Mouse (Mus musculus) spleen, embryonic (tissue): ENCODE measurements at regions not wholly inside any gene's neighbourhood (a gene's known extent, or its start where the extent isn't known, plus 50 kb on each side); places are given as distances from the start of the nearest gene placed in this dataset.

Experiments used
- CTCF ChIA-PET: fragments of 350-600 bp; sonication (Branson Sonifier 250); formaldehyde crosslinking; loops from one replicate; lab custom pipeline; 2022; lab: Charles Lee

DNA sequence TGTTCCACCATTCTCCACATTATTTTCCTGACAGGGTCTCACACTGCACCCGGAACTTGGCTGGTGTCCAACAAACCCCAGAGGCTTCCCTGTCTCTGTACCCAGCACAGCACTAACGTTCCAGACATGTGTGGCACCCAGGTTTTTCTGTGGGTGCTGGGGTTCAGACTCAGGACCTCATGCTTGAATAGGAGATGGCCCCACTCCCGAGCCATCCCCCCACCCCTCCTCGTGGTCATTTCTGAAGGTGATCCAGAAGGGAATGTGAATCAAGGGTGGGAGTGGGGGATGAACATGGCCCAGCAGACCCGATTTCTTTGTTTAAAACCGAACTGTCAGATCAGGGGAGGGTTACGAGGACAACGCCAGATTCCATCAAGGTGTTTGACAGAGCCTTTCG, 245.6 kb downstream of the Tbc1d1 start:
- CTCF ChIA-PET: no interaction called here

DNA sequence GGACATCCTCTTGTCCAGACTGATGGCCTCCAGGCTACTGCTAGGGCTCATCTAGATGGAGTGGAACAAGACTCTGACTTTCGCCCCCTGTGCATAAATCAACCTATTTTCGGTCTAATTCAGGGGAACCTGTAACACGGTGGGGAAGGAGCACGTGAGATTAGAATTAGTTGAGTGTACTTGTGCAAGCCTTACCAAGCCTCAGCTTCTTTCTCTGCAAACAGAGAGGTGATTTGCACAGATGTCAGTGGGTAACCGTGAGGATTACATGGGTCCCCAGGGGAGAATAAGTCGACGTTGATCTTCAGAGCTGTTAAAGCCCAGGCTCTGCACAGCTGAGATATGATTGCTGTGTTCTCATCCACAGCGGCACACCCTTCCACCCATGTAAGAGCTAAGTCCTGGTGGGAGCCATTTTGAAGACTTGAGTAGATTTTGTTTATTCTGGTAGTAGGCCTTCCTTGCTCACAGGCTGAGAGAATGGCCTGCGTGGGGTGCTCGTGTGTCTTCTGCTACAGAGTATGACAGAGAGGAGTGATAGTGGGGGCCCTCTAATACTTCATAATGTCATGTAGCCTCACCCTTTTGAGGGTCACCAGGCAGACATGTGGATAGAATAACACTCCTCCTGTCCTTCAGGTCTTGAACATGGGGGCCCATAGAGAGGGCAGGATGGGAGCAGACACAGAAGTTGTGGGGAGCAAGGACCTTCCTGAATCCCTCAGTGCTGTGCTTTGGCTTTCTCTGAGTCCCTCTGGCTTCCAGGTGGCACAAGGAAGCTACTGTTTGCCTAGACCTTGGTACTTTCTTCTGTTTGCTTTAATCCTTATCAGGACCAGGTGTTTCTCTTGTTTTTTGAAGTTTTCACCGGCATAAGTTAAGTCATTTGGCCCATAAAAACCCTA, 247.2 kb downstream of the Tbc1d1 start:
- CTCF ChIA-PET: interaction anchor here (0.5 to 1.1 kb wide), 2 partner anchors 10 to 329 kb away, joined by 3 to 4 read pairs; no protein-coding TSS in a partner anchor

DNA sequence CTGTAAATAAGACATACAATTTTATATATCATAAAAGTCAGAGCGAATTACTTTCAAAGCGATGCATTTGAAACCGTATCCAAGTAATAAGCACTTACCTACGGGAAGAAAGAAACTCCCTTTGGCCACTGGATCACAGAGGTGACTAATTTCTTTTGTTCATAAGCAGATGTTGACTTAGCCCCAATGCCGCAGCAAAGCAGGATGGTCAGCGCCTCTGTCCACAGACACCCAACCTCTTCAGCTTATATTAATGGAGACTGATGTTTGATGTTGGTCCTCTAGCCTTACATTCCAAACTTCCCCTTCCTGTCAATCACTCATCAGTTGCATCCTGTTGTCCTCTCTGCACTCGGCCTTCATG, 247.9 kb downstream of the Tbc1d1 start:
- CTCF ChIA-PET: interaction anchor here (1.1 kb wide), 1 partner anchor 9 kb away, joined by 4 read pairs; no protein-coding TSS in a partner anchor

DNA sequence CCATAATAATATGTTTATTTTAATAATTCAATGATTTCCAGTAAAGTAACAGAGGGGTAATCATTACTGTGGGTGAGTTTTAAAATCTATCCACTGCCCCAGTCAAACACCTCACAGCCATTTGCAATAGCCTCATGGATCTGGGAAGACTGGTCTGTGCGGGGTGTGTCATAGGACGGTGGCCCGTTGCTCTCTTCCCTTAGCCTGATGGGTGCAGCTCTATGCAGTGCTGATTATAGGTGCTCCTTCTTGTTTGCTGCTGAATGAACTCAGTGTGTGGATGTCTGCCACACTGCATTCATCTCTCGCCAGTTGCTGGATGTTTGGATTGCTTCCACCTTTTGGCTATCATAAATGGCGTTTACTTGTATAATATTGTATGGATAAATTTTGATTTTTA, 248.4 kb downstream of the Tbc1d1 start:
- CTCF ChIA-PET: no interaction called here

DNA sequence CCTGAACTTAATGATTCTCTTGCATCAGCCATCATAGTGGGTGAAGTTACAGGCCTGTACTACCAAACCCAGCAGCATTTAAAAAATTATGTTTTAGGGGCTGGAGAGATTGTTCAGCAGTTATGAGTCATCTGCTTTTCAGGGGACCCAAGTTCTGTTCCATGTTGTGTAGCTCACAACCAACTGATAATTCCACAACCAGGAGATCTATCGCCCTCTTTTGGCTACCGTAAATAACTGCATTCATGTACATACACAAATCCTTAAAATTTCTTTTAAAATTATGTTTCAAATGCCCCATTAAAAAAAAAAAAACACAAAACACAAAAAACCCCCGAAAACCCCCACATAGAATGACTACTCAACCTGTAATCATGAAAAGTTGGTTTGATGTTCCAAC, 252.8 kb downstream of the Tbc1d1 start:
- CTCF ChIA-PET: no interaction called here

DNA sequence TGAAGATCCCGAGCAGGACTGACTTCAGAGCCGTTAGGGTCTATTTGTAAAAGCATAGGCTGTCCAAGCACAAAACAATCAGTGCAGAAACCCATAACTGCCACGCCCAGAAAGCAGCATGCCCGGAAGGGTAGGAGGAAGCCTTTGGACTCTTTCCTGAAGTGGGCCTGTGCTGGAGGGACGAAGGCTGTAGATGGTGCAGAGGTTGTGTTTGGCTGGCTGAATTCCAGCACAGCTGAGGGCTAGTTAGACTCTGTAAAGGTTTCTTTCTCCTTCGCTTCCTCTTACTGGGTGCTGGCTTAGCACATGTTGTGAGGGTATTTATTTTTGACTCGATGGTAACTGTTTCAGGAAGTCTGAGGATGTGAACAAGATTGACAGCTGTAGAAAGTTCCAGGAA, 254.5 kb downstream of the Tbc1d1 start:
- CTCF ChIA-PET: no interaction called here

DNA sequence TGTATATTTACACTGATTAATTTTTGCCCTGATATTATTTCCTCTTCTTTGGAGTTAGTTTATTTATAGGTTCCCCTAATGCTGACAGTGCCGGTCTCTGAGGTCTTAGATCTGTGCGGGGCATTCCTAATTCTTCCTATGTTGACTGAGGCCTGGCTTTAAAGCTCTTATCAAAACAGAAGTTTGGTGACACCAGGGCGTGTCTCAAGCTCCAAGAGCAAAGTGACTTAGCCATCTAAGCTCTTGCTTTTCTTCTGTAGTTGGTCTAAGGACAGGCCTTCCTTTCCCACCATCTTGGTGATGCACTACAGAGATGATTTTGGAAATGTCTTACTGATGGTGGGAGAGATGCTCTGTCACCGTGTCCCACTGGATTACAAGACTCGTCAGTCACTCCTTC, 258.4 kb downstream of the Tbc1d1 start:
- CTCF ChIA-PET: no interaction called here

DNA sequence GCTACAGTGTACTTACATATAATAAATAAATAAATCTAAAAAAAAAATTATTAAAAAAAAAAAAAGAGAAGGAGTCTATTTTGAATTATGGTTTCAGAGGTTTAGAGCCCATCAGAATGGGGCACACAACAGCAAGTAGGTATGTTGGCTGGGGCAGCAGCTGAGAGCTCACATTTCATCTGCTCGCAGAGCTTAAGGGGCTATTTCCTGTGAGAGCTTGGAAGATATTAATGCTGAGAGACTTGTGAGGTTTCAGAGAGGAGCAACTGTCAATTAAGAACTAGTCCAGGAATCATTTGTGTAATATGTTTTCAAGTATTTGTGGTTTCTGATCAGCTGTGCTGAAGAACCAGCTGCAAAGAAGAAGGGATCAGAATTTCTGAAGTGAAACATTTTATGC, 263.3 kb downstream of the Tbc1d1 start:
- CTCF ChIA-PET: interaction anchor here (0.6 kb wide), 1 partner anchor 536 kb away, joined by 5 read pairs; no protein-coding TSS in a partner anchor

DNA sequence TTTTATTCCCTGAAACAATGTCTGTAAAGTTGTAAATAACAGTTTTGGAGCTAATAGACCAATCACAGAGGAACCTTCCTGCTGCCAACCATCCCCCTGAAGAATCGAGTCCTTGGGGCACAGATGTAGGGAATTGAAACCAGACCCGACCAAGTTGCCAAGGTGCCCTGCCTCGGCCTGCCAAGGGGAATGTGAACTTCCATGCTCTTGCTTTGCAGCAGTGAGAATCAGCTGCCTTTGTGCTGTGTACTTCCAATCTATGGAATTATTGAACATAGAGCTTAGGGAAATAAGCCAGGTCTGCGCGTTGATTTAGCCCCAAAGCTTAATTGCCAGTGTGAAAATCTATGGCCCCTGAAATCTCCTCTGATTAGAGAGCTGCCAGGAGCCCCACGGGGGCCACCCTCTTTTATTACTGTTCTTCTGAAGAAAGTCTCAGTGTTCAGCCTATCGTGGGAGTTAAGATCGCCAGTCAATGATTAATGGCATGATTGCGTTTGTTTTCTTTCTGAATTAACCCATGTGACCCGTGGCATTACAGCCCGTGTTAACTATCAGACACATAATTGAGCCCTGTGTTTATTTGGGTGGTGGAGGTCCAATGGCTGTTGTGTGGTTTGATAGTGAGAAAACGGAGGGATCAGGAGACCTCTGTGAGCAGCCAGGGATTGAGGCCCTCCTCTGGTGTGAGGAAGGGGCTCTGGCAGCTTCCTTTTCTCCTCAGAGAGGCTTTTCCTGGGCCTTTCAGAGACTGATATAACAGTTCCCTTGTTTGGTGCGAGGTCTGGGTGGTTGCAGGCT, 266.9 kb downstream of the Tbc1d1 start:
- CTCF ChIA-PET: interaction anchor here (0.6 kb wide), 1 partner anchor 1495 kb away, joined by 5 read pairs; no protein-coding TSS in a partner anchor

DNA sequence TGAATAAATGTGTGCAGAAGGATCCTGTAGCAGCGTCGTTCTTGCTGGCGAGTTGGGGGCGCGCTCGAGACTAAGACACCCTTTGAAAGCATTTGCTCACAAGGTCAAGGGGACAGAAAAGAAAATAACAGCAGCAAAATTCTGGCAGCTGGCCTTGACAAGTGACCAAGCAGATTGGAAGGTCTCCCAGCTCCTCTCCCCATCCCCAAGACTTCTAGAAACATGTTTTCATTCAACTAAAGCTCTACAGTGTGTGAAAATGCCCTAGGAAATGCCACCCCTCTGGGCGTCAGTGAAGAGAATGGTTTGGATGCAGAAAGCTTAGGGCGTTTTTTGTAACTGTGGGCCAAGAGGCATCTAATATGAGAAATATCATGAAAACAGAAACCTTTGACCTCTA, 272.7 kb downstream of the Tbc1d1 start:
- CTCF ChIA-PET: no interaction called here

DNA sequence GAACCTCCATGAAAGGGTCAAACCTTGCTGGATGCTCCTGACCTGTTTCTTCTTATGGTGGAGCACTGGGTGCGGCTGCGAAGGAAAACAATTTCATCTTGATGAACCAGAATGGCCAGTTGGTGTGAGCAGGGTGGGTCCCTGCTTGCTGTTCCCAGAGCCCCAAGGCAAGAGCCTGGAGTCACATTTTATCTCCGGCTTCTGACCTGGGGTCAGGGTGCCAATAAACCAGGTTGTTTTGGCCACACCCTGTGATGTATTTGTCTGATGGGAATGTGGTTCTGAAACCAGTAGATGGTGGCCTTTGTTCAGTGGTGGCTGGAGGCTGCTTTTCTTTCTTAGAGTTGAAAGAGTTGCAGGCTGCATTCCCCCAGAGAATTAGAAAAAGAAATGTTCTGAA, 274.4 kb downstream of the Tbc1d1 start:
- CTCF ChIA-PET: interaction anchor here (0.5 kb wide), 1 partner anchor 278 kb away, joined by 3 read pairs; no protein-coding TSS in a partner anchor

DNA sequence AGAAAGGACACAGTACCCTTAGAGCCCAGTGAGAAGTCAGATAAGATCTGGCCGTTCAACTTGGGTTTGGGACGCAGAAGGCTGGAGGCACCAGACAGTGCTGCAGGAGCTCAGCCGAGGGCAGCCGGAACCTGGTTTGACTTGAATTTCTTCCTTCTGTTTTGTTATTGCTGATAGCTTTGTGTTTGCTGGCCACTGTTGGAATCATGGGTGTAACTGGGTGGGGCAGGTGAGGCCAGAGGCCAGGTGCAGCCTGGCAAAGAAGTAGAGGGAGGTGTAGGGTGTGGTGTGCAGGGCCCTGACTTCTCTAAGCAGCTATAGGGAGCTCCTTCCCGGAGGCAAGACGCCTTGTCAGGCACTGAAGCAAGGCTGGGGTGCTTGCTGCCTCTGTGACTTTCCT, 275.5 kb downstream of the Tbc1d1 start:
- CTCF ChIA-PET: no interaction called here

DNA sequence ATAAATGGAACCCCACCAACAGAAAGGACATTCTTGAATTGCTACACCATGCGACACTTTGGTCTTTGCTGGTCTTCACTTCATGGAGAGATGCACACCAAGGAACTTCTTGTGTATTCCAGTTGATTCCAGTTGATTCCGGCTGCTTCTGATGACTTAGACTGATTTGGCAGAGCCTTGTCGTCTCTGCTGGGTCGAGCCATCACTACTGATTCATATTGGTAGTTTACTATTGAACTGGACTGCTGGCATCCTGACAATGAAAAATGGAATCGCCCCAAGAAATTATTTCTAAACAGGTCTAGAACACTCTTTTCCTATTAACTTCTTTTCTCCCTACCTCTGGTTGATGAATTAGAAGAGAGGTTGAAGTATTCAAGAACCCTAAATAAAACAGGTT, 277.7 kb downstream of the Tbc1d1 start:
- CTCF ChIA-PET: no interaction called here

DNA sequence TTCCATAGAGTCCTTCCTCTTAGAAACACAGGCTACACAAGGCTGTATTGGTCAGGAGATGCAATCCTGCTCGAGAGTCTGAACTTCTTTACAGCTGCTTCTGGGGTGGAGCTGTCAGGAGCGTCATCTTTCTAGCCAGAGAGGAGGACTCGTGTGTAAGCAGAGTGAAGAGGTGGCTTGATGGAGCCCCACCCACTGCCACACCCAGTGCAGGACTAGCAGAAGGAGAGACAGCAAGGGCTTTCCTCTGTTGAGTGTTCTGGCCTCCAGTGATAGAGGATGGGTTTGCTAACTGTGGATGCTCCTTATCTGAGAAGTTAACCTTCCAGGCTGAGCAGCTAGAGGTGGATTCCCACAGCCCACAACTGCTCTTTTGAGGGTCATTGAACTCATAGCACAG, 279.4 kb downstream of the Tbc1d1 start:
- CTCF ChIA-PET: no interaction called here

DNA sequence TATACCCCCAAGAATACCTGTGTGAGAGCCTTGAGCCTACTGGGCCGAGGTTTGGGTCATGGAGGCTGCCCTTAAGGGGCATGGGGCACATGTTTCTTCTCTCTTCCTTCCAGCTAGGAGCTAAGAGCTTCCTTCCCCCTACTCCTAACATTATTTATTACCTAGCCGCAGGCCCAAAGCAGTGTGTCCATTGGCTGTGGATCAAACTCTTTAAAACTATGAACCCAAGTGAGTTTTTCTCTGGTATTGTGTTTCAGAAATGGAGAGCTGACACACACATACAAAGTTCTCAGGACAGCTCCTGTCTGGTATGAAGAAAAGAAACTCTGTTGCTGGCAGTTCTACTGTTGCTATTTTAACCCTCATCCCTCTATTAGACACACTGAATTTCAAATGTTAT, 279.9 kb downstream of the Tbc1d1 start:
- CTCF ChIA-PET: interaction anchor here (0.6 kb wide), 1 partner anchor 286 kb away, joined by 4 read pairs; no protein-coding TSS in a partner anchor

DNA sequence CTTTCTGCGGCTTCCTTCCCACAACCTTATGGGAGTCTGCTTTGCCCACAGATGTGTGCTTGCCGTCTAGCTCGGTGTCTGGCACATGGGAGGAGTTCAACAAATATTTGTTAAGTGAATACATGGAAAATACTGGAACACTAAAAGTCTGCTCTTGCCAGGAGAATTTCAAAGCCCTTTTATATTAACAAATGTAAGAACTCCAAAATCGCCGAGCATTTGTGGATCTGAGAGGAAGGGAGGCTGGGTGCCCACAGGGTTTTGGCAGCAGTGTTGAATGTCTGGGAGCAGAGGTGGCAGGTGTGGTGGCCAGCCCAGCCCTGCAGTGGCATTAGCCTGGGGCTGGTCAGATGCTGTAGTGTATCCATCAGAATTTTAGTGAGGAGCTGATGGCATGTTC, 281.6 kb downstream of the Tbc1d1 start:
- CTCF ChIA-PET: no interaction called here

DNA sequence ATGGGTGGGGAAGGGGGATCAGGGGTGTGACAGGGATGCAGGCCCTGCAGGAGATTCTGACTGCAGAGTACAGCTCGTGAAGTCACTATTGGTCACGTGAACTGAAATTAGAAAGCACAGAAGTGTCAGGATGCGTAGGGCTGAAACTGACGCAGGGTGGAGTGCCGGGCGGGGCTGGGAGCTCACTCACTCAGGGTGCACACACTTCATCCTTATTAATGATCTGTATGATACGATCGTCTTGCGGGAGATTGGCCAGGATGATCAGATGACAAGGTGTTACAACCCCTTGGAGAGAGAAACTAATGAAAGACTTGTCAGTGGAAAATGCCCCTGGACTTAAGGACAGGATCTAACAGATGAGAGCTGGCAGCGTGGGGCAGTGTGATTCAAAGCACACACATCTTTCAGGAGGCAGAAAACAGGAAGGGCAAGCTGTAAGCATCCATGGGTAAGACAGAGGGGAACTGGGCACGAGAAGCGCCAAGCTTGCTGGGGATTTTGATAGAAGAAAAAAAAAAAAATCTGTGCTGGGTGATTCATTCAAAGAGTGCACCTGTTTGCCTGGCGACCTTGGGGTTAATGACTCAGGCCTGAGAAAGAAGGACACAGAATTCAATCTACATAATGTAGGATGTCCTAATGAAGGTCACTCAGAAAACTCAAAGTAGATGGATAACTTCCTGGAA, 282.5 kb downstream of the Tbc1d1 start:
- CTCF ChIA-PET: interaction anchor here (1.0 kb wide), 1 partner anchor 27 kb away, joined by 3 read pairs; no protein-coding TSS in a partner anchor

DNA sequence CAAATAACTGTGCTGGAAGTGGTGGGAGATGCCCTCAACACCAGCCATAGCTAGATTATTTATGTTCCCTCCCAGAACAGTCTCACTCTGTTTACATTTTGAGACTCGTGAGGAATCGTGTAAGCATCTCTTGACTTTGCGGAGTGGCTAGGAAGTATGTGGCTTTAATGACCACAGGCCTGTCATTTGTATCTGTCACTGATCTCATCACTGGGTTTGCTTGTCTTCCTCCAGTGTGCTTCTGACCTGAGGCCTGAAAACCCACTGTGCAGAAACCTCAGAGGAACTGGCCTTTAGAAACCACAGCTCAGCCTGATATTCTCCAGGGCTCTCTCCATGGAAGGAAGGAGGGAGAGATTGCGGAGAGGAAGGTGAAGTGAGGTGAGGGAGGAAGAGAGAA, 291.7 kb downstream of the Tbc1d1 start:
- CTCF ChIA-PET: no interaction called here

DNA sequence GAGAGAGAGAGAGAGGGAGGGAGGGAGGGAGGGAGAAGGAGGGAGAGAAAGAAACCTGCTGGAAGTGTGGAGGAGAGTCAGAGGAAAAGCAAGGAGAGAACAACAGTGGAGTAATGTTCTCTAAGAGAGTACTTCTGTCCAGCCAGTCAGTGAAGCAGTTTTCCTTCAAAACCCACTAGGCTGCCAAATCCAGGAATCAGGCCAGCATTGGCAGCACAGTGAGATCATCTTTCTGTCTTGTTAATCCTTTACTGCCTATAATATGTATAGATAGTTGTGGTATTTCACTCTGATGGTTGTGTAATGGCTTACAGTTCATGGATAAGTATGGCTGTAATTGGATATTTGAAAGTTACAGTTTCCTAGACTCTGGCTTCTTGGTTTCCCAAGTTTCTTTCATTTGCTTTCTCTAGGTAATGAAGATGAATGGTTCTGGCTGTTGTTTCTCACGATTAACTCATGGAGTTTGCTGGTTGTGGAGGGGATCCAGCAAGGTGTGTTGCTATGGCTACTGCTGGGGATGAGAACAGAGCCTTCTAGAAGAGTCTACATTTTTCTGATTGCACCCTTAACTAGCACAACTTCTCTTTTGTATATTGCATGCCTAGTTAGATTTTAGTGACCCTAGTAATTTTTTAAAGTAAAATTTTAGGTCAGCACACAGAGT, 296.7 kb downstream of the Tbc1d1 start:
- CTCF ChIA-PET: no interaction called here

DNA sequence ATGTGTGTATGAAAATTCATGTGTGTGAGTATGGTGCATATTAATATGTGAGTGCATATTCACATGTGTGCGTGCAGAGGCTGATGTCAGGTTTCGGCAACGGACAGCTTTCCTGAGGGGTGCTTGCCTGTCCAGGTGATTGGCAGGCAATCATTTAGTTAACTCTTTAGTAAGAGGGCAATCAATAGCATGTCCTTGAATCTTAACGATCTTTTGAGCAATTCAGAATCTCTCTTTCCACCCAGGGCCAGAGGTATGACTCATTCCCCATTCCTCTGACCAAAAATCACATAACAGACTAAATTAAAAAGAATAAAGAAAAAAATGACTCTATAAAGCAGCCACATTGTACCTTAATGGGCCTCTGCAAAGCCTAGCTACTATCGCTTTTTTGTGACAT, 303.7 kb downstream of the Tbc1d1 start:
- CTCF ChIA-PET: no interaction called here

DNA sequence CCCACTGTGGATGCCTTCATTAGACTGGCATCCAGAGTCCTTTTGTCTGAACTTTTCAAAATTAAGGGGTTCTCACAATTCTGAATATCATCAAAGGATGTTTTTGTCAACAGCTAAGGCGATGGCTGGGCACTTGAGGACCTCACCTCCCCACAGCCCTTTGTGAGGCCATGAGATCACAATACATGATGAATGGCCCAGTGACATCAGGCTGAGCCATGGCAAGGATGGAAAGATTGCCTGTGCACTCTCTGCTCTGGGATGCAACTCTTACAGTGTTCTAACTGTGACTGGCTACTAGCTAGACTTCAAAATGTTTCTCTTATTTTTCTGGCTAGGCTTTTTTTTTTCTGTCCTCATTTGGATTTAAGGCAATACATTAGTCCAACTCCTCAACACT, 304.8 kb downstream of the Tbc1d1 start:
- CTCF ChIA-PET: no interaction called here
